Mouse (Mus musculus) embryo, embryonic 11.5 days (tissue): ENCODE measurements around the gene Dcpp2.
"Not testable (repeated sequence)": the region's sequence is repeated elsewhere in the genome, so short reads cannot be mapped to it uniquely, and the experiment has no call there.

ENCODE experiments used
- DNase-seq: peaks from one replicate; pipeline ENCODE4 v3.0.0-alpha.2; 2012; ENCODE audit warnings: low read depth, low spot score

The Dcpp2 gene

DNA sequence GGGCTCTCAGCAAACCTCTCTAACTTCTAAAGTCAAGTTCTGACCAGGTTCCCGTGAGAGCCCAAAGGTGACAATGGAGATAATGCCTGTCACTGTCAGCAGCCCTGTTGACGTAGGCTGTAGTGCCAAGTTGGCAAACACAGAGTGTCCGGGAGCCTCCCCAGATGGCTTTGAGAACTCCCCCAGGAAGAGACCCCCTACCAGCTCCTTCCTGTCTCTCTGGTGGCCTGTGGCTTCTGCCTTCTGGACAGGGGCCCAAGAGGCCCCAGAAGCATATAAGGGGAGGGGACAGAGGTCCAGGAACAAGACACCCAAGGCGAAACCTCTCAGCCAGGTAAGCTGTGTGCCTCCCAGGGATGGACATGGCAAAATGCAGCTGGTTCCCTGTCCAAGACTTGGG, at the start of gene Dcpp2, which contains the start of gene Dcpp1:
Gene Dcpp2, plus strand, starts transcription at position 305 of the 400 bp plus-strand sequence.
Gene Dcpp1, plus strand, starts transcription at position 301 of the 400 bp plus-strand sequence.
- DNase-seq: not testable (repeated sequence)

DNA sequence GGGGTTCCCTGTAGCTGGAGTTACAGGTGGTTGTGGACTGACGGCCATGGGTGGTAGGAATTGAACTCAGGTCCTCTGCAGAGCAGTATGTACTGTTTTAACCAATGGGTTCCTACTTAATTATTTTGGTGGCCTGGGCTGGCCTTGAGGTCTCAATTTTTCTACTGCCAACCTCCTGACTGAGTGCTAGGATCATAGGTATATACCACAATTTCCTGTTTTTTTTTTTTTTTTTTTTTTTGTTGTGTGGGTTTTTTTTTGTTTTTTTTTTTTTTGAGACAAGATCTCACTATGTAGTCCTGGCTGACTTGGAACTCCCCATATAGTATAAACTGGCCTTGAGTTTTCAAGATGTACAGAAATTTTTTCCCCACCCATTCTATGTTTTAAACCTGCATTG, 49.5 kb upstream of the Dcpp2 start:
- no peak for DNase-seq

DNA sequence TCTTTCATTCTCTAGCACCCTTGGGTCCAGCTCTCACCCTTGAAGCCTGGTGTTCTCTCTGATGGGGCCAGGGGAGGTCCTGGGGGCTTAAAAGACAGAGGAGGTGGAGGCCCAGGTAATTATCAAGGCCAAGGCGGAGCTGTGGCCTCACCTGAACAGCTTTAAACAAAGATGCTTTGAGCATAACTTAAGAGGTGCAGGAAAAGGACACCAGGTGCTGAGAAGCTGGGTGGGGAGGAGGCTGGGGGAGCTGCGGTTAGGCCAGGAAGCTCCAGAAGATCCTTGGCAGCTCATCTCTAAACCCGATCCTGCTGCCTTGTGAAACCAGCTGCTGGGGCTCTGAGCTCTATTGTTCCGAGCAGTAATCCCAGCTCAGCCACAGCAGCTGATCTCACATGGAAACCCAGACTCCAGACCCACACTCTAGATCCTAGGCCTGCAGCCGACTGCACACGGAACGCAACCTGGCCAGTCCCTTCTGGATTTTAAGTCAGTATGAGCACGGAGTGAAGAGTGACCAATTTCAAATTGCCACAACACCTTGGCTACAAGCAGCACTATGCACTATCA, 44.6 kb upstream of the Dcpp2 start, which contains the start of gene Prss33:
Gene Prss33, minus strand, starts transcription at position 51 of the 570 bp plus-strand sequence.
- DNase-seq: no peak

DNA sequence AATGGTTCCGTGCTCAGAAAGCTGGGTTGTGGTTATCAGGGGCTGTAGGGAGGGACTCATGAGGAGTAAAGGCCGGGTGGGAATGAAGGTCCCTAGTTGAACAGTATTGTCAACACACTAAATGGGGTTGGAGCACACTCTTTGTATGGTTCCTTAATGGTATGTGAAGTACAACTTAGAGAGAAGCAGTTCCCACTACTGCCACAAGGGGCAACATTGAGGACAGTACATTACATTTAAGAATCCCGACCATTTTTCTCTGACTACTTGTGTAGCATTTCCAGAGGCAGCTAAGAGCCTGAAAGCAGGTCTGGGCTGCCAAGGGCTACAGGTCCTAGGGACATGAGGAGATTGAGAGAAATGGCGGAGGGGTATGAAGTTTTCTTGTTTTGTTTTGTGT, 39.5 kb upstream of the Dcpp2 start:
- peak; percentile 52 for DNase-seq

DNA sequence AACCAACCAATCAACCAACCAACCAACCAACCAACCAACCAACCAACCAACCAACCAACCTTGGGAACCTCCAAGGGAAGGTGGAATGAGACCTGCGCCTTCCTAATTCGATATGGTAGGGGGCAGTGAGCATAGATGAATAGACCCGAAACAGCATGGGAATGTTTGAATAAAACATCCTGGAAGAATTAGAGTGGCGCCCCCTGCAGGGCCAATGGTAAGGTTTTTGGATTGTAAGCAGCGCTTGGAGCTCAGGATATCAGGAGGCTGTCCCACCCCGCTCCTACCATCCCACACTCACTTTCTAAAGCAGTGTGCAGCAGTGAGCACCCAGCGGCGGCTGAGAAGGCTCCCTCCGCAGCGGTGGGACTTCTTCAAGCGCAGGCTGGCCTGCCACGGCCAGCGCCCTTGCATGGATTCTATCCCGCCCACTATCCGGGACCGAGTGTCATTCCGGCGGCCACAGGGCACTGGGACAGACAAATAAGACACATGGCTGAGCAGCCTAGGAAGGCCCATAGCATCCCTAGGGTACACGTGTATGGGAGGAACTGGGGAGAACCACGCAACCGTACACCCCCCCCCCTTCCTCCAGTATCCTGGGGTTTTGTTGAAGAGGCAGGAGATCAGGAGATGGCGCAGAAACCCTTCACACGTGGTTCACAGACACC, 37.4 kb upstream of the Dcpp2 start:
- no peak for DNase-seq

DNA sequence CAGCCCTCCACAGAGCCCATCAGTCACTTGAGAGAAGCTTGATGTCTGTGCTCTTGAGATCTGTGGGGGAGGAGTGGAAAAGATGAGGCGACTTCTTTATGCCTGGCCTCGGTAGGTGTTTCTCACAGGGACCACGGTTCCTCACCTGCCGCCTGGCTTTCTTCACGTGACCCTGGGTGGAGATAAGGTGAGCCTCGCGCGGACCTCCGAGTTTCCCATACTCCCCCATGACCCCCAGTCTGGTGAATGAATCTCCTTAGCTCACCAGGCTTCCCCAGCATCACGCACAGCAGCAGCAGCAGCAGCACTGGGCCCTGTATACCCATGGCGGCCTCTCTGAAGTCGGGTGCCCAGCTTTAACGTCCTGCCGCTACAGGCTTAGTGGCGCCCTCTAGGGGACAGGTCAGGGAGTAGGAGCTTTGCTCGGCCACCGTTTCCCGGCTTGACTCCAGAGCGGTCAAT, 36.8 kb upstream of the Dcpp2 start, which contains the start of the genes Prss32 and Prss41:
Gene Prss32, plus strand, starts transcription at position 44 of the 462 bp plus-strand sequence.
Gene Prss41, minus strand, starts transcription at position 361 of the 462 bp plus-strand sequence.
- DNase-seq: peak; percentile 66

DNA sequence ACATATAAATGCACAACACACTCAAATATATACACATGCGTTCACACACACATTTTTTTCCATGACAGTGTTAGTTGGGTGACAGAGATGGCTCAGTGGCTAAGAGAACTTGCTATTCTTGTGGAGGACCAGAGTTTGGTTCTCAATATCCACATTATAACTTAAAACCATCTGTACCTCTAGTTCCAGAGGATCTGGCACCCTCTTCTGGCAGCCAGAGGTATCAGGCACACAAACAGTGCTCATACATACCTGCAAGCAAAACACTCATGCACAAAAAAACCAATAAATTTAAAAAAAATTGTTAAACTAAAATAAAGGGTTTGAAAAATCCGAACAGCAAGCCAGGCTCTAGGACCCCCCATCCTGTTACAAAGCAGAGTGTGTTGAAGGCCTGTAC, 30.7 kb upstream of the Dcpp2 start:
- no peak for DNase-seq

DNA sequence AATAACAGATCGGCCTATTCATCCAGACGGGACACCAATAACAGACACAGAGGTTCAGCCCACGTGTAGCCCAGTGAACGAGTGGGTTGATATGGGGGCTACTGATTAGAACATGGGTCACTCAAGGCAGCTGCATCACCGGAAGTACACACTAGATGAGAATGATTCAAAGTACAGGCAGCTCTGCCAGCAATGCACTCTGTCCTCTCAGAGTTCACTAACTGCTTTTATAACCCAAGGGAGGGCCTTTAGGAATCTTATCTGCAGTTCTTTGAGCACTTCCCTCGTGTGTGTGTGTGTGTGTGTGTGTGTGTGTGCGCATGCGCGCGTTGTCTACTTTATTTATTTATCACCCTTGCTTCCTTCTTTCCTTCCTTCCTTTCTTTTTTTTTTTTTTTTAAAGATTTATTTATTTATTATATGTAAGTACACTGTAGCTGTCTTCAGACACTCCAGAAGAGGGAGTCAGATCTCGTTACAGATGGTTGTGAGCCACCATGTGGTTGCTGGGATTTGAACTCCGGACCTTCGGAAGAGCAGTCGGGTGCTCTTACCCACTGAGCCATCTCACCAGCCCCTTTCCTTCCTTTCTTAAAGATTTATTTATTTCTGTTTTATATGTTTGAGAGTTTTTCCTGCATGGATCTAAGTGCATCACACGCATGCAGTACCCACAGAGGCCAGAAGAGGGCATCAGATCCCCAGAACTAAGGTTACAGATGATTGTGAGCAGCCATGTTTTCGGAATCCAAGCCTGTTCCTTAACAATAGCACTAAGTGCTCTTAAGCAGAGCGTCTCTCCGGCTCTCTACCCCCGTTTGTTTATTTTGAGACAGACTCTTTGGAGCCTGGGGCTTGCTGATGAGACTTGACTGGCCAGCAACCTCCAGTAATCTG, 29.6 kb upstream of the Dcpp2 start:
- DNase-seq: peak; percentile 53

DNA sequence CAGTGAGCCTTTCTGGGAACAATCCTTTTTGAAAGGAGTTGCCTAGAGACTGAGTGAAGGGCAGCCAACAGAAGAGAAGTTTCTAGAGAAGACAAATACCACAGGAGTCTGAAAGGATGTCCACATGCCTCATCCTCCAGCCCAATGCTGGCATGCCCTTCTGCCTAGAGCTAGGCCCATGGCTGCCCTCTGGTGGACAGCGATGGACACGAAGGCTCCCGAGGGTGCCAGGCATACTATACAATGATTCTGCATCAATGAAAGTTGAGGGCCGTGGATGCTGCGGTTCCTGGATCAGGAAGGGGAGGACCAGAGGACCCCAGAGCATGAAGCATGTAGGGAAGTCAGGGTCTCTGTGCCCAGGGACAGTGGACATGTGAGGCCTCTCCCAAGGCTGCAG, 27.4 kb upstream of the Dcpp2 start:
- DNase-seq: no peak

DNA sequence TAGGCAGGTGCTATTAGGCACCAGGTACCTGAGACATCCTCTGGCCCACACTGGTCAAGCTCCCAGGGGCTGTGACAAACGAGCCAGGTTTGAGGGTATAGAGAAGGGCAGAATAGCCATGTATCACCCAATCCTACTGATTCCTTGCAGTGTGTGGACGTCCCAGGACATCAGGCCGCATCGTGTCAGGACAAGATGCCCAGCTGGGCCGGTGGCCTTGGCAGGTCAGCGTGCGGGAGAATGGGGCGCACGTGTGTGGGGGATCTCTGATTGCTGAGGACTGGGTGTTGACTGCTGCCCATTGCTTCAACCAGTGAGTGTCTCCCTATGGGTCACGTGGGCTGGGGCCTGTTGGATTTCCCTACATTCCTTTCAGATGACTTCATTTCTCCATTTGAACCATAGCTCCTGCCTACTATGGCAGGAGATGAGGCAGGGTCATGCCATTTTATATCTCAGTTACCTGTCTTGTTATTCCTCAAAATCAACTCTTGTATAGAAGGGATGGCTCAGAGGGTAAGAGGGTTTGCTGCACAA, 26.4 kb upstream of the Dcpp2 start:
- DNase-seq: no peak

DNA sequence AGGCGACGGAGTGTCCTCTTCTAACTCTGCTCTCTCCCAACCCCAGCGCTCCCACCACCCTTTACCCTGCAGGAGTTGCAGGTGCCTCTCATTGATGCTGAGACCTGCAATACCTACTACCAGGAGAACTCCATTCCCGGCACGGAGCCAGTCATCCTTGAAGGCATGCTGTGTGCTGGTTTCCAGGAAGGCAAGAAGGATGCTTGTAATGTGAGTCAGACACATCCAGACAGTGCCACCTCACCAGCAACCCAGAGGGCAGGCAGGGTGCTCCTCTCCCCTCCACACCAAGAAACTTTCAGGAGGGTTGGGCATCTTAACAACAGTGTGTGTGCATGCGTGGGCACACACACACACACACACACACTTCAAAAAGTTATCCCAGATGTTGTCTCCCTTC, 23.5 kb upstream of the Dcpp2 start:
- no peak for DNase-seq

DNA sequence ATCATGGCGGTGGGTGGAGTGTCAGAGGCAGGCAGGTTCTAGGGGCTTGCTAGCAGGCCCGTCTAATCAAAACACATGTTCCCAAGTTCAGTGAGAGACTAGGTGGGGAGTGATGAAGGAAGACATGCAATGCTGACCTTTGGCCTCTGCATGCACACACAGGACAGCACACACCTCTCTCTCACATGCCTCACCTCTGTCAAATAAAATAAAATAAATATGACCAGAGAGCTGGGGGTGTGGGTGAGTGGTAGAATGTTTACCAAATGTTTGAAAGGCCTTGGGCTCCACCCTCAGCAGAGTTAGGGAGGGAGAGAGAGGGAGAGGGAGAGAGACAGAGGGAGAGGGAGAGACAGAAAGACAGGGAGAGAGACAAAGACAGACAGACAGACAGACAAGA, 22.8 kb upstream of the Dcpp2 start:
- DNase-seq: no peak

DNA sequence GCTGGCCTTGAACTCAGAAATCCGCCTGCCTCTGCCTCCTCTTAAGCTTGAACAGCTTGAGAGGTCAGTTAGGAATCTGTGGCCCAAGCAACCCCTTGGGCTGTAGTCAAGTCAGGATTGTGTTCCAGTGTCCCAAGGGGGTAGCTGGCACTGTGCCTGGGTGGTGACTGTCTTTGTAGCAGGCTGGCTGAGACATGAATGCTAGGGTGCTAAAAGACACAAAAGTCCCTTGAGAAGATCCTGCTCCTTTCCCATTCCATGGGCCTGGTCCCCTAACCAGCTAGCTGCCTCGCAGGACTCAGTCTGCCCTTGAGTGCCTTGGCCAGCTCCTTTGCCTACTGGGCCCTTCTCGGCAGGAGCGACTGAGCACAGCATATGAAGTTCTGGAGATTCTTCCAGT, 17.8 kb upstream of the Dcpp2 start:
- no peak for DNase-seq

DNA sequence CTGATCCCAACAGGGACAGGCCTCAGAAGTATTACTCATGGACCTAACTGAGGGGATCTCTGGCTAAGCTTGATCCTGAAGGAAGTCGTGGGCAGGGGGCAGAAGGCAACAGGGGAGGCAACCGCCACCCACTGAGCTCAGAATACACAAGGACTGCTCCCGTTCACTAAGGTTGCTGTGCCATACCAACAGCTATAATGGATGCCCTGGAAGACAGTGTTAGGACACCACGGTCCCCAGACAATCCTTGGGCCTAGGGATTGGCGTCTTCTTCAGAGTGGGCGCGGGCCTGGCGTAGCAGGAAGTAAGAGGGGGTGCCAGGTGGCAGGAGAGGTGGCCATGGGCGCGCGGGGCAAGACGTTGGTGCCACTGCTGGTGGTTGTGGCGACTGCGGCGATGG, 12.9 kb upstream of the Dcpp2 start, which contains the start of gene Prss21:
Gene Prss21, plus strand, starts transcription at position 301 of the 400 bp plus-strand sequence.
- DNase-seq: no peak

DNA sequence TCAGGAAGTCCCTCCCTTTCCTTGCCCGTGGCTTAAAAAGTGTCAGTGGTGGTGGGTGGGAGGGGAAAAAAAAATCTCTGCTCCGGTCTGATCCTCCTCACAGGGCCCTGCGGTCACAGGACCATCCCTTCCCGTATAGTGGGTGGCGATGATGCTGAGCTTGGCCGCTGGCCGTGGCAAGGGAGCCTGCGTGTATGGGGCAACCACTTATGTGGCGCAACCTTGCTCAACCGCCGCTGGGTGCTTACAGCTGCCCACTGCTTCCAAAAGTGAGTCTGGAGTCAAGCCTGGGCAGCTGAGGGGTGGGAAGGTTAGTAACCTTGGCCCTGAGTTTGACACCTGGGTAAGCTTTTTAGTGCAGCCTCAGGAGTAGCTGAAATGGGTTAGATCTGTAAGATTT, 12.2 kb upstream of the Dcpp2 start:
- no peak for DNase-seq

DNA sequence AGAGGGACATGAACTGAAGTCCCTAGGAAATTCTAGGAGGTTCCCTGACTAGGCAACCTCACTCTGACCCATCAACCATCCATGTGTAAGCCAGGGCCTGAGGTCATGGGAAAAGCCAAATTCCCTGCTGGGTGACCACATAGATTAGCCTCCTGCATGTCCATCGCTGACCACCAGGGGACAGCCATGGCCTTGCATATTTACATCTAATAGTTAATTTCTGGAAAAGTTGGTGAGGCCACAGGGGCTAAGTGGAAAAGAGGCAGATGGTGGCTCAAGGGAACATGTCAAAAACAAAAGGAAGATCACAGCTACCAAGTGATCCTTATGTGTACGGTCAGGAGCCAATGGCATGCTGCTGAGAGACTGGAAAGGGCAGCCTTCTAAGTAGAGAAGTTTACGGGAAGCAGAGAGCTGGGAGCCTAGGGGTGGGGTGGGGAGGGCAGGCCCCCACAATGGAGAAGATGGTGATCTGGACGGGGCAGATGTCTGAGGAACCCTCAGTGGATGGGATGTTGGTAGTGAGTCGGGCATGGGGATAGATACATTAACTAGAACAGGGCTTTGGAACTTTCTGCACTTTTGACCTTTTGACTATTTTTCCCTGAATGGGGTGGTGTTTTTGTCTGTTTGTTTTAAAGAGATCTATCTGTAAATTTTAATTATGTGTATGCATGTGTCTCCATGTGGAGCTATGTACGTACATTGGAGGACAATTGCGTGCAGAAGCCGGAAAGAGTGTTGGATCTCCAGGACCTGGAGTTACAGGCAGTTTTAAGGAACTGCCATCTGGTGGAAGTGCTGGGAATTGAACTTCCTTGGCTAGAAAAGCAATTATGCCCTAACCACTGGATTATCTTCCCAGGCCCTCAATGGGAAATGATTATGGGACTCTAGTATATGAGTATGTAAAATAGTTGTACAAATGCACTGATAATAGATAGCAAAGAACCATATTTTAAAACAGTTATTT, 6.5 kb upstream of the Dcpp2 start:
- no peak for DNase-seq

DNA sequence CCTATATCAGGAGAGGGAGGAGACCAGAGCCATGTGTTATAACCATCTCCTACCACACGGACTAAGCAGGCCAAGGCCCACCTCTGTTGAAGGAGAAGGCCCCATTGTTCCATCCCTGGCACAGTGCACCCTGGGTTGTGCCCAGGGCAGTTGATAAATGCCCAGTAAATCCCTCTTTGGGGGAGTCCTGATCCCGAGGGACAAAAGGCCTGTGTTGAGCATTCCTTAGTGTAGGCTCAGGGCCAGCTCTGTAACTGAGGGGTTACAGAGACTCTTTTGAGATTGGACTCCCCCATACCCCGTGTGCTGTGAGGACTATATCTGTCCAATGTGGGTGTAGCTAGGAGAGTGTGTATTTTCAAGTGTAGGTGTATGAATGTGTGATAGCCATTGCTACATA, 3.9 kb upstream of the Dcpp2 start:
- no peak for DNase-seq

DNA sequence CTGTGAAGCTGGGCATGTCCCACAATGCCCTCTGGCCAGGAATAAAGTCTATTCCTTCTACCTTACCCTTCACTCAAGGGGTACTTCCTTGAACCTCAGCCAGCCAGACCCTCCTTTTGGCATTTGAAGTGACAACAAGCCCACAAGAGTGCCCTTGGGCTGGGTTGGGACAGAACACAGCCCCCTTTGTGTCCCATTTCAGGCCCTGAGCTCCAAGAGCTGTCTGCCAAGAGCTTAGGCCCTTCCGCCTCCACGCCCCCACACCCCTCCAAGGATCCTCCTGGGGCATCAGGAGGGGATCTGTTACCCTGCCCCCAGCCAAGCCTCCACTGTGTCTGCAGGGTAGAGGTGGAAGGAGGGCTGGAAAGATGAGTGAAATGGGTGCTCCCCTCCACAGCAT, 3.5 kb upstream of the Dcpp2 start:
- DNase-seq: no peak

DNA sequence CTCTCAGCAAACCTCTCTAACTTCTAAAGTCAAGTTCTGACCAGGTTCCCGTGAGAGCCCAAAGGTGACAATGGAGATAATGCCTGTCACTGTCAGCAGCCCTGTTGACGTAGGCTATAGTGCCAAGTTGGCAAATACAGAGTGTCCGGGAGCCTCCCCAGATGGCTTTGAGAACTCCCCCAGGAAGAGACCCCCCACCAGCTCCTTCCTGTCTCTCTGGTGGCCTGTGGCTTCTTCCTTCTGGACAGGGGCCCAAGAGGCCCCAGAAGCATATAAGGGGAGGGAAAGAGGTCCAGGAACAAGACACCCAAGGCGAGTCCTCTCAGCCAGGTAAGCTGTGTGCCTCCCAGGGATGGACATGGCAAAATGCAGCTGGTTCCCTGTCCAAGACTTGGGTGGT, 36.5 kb downstream of the Dcpp2 start, which contains the start of gene Dcpp3:
Gene Dcpp3, plus strand, starts transcription at position 301 of the 400 bp plus-strand sequence.
- not testable (repeated sequence) for DNase-seq

DNA sequence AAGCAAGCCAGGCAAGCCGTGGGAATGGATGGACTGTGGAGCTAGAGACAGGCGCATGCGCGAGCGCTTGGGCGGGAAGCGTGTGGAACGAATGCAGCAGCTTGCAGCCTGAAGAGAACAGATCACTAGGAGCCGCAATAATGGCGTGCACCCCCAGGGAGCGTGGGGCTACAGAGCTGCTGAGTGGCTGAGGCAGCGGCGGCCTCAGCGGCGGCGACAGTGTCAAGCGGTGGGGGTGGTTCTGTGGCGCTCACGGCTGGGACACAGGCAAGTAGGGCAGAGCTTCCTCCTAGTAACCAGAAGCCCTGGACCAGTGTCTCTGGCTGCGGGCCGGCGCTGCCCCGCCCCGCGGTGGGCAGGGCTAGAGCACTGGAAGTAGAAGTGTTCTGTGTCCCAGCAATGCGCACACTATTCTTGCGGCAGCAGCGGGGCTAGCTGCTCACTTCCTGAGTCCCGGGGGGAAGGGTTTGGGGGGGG, 43.9 kb downstream of the Dcpp2 start:
- DNase-seq: peak; percentile 87
